Mouse (Mus musculus) layer of hippocampus, postnatal 36 days (tissue): ENCODE results near the gene Nme2. TPM values are rescaled to one million over a fixed set of nuclear protein-coding genes. Genes with fewer than 3 reads are reported as not detected.

ENCODE experiments used
- DNase-seq, 2 experiments: peaks; one replicate each; pipeline ENCODE4 v3.0.0; 2022
- total RNA-seq, 2 experiments: library from RNA; stranded (reverse); gene quantifications; 2 replicates each; pipeline ENCODE4 v1.2.3; 2021

Nme2 gene
- total RNA-seq, result 10 to 100 TPM; 77.8 to 91.6 TPM

DNA sequence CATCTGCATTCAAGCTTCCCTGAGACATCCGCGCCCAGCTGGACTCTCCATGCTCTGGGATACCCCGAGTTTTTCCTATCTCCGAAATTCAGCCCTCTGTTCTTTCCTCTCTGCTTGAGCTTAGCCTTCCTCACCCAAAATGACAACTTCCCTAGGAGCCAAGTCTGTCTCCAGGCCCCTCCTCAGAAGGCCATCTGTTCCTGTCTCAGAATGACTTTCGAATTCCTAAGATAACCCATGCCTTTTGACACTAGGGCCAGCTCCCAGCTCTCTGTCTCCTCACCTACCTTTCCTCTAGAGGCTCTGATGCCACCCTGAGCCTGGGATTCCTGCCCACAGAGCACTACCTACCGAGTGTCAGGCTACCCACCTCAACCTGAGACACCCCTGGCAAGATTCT, at the start of gene Nme2:
Gene Nme2 (minus strand): TSS at position 101 of the 400 bp plus-strand sequence.
- DNase-seq, result no peak

DNA sequence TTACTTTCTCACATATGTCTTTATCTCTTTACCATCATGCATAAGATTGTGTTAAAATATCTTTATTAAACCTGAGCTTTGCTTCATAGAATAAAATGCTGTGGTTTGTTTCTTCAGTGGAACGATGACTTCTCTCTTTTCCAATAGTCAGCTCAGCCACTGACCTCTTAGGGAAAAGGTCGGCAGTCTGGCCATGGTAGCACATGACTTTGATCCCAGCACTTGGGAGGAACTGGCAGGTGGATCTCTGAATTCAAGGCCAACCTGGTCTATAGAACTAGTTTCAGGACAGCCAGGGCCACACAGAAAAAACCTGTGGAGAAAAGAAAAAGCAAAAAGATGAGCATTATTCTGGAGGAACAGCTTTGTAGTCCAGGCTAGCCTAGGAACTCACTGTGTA, 47.3 kb upstream of the Nme2 start:
- no peak for DNase-seq

DNA sequence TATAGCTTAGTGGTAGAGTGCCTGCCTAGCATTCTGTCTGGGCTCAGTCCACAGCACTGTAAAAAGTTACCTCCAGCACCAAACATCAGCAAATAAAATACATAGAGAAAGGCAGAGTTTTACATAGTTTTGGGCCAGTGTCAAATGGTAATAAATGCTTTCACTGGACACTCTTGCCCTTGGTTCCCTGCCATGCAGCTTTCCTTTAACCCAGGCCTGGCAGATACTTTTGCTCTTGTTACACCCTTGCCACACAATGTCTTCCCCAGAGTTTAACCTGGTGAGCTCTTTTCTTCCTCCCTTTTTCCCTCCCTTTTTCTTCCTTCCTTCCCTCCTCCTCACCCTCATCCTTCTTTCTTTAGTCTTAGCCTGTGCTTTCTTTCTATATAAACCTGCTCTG, 43.2 kb upstream of the Nme2 start:
- no peak for DNase-seq

DNA sequence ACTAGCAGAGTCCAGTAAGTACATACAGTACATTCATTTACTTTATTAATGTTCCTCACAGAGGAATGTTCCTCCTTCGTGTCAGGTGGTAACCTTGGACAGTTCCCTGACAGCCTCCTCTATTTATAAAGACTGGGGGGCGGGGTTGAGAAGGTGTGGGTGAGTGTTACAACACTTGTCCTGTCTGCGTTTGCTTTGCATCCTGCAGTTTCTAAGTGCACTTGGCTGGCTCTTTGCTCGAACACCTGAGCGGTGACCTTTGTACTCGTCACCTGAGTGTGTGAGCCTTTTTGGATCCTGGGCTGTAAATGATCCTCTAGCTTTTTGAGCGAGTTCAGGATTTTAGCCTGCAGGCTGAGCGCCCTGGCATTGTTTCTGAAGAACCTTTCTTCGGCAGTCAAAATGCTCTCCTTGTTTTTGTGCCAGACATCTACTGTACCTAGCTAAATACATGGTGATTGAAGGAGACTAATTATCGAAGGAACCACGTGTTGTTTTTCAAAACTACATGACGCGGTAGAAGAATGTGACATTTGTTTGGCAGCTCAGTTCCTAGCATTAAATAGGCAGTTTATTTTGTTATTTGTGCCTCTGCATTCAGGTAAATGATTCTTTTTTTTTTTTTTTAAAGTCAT, 41.2 kb upstream of the Nme2 start:
- no peak for DNase-seq

DNA sequence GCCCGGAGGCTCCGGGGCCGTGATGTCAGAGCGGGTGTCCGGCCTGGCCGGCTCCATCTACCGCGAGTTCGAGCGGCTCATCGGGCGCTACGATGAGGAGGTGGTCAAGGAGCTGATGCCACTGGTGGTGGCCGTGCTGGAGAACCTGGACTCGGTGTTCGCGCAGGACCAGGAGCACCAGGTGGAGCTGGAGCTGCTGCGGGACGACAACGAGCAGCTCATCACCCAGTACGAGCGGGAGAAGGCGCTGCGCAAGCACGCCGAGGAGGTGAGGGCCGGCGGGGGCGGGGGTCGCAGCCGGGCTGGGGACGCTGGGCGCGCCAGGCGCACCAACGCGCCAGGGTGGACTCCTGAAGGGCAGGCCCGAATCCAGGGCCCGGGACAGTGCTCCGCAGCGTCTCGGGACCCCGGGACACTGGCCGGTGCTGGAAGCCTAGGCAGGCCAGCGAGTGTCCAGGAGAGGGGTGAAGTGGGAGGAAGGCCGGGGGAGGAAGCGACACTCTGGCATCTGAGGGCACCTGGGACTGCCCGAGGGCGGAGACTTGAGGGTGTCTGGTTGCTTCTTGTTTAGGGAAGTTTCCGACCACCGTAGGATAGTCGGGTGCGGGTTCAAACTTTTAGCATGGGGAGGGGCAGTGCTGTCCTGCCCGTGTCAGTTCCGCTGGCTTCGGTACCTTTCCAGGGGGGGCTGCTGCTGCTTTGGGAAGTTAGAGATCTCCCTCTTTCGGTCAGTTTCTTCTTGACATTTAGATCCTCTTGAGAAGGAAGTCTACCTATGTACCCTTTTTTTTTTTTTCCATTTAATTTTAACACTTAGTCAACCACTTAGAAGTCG, 40.5 kb upstream of the Nme2 start:
- peak in 1 of 2 experiments; percentile 61 for DNase-seq

DNA sequence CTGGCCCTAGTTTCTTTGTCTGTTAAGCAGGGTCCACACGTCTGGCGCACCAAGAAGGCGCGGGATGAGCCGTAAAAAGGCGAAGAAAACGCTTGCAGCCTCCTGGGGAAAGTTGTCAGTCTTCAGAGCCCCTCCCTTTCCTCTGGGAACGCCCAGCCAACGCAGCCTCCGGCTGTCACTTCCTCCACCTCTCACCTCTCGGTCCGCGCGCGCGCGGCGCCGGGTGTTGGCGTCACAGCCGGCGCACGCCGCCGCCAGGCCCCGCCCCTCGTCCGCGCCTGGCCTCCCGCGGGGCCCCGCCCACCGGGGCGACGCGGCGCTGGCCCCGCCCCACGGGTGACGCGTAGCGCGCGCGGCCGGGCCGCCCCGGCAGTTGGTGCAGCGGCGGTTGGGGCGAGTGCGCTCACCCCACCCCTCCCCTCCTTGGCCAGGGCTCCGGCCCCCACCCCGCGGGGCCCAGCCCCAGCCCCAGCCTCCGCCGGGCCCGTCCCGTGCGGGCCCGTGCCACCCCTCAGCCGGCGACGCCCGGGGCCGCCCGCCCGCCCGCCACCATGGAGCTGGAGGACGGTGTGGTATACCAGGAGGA, 39.8 kb upstream of the Nme2 start, which contains the start of gene Spag9:
Gene Spag9 (plus strand): TSS at position 372 of the 586 bp plus-strand sequence.
- DNase-seq, result peak; percentile 90

DNA sequence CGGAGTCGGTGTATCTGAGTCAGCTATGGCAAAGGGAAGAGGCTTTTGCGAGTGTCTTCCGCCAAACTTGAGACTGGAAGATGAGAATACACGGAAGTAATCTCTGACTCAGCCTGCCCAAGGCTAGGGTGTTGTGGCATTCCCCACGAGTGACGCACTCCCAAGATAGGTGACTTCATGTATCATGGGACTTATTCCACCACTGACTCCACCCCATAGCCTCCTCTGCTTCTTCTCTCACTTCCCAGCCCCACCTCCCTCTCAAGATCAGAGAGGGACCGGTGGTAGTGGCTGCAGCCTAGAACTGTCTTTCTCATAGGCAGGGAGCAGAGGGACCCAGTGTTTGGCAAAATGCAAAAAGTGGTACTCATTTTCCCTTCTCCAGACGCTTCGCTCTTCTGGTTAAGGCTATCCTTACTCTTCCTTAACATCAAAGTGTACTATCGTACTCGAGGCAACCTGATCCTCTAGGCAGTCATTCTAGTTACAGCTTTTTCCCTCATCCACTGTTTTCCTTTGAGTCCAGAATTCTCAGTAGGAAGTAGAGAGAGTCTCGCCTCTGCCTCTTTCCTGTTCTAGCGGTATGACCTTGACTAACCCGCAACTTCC, 39.2 kb upstream of the Nme2 start:
- DNase-seq, result peak; percentile 63 to 67

DNA sequence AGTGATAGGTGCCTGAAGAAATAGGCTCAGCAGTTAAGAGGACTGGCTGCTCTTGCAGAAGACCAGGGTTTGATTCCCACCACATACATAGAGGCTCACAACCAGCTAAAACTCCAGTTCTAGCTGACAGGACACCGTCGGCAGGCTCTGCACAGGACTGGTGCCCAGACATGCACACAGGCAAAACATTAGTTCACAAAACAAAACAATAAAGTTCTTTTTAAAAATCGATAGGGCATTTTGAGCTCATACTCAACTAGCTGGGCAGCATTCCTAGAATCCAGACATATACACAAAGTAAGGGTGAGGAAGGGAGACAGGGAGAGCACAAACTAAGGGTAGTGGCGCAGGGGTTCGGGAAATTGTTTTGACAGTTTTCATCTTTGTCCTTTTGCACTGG, 38.5 kb upstream of the Nme2 start:
- no peak for DNase-seq

DNA sequence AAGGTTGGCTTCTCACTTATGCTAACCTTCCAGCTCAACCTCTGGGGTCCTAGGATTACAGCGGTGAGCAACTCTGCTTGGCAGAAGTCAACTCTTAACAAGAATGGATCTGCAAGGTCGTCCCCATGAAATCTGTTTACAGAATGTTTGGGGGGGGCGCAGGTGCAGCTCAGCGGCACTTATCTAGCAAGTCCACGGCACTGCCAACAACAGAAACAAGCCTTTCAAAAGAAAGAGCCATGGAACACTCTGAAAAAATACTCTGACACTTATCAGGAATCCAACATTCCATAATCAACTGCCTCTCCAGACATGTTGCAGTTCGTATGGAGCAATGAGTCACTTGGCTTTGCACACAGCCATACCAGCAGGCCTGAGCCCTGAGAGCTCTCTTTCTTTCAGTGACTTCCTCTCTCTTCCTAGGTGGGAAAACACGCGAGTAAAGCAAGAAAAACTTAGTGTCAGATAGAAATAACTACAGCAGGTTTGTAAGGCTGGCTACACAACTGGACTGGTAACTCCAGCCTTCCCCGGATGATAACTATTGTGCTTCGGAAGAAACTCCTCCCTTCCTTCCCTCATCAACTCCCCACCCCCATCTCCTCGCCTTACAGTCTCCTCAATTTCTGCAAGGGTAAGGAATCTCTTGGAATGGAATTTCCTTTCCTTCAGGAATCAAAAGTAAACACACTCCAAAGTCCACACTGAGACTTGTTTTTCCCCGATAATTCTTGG, 32.4 kb upstream of the Nme2 start:
- no peak for DNase-seq

DNA sequence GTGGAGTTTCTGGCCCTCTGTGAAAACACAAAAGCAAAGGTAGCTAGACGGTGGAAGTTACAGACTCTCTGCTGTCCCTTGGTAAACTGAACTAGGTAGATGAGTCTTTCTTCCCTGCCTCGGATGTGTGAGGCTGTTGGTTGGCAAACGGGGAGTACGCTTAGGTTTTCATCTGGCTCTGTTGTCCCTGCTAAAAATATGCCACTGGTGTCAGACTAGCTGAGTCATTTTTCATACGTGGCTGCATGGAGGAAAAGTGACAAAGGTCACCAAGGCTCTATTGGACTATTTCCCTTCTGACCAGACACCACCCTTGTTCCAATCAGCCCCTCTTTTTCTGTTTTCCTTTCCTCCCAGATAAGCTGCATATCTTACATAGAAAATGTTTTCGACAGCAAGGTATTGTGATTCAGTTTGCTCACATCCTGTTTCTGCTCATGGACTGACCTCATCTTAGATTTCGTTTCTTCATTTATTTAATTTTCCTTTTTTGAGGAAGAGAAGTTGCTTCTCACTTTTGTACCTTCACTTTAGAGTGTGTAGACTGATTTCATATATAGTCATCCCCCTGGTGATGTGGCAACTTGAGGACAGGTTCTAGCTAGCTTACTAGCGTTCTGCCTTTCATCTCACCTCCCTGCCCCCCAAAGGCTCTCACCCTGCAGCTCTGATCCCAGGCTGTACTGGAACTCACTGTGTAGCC, 31.7 kb upstream of the Nme2 start:
- DNase-seq, result no peak

DNA sequence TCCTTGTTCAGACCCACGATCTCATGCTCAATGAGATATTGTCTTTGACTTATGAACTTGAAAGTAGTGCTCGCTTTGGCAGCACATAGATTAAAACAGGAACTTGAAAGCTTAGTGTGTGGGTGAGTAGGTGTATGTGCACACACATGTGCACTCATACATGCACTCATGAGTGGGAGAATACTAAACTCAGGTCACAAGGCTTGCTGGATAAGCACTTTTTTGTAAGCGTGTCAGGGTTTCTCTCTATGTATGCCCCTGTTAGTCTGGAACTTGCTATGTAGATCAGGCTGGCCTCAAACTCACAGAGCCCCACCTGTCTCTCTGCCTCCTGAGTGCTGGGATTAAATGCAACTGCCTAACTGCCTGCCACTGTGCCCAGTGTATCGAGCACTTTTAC, 31.0 kb upstream of the Nme2 start:
- DNase-seq, result no peak

DNA sequence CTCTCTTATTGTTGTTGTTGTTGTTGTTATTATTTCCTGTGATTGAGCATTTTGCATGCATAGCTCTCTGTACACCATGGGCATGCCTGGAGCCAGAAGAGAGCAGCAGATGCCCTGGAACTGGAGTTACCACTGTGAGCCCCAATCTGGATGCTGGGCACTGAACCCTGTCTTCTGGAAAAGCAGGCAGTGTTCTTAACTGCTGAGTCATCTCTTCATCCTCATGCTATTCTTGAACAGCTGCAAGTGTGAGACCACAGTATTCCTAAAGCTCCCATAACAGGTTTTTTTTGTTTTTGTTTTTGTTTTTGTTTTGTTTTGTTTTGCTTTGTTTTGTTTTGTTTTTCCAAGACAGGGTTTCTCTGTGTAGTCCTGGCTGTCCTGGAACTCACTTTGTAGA, 30.2 kb upstream of the Nme2 start:
- no peak for DNase-seq

DNA sequence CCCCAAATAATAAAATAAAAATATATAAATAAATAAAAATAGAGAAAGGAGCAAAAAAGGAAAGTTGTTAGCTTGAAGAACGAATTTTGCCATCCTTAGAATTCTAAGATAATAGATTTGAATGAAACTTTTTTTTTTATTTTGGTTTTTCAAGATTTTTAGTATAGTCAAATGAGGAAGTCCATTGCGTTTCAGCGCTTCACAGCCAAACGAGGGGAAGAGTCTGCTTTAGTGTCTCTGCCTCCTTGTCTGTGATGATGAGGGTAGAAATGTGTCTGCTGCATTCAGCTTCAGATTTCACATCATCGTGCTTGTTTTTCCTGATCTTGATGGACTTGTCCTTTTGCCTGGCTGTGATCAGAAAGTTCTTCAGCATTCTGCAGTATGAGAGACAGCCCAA, 29.2 kb upstream of the Nme2 start:
- DNase-seq, result no peak

DNA sequence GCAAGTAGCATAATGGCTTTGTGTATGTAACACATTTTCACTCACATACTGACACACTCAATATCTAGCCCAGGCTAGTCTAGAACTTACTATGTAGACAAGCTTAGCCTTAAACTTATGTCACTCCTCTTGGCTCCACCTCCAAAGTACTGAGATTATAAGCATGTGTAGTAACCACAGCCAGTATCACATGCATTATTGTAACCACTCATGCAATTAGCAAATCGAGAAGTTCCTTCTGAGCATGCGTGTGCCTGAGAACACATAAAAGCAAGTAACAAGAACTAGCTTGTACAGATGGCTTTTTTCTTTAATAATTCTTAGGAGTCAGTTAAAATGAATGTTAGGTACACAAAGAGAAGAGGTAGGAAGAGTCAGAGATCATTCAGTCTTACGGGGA, 28.6 kb upstream of the Nme2 start:
- no peak for DNase-seq

DNA sequence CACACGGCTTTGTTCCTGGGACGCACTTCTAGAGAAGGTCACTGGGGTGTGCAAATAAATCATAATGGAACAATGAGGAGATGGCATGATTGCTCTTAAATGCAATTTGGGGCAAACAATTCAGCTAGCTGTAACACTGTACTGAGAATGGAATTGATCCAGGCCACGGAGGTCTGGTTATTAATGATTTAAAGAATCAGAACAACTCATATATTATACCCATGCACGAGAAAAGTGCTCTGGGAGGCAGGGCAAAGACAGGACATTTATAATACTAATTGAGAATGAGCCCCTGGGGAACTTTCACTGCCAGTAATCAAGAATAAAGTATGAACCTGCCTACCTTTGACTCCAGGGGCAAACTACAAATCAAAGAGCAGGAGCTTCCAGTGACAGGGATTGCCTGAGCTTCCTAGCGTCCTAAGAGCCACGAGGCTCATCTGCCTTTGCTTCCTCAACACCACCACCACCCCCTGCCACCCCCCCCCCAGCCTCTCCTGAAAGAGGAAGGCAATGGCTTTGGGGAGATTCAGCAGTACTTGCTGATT, 23.5 kb upstream of the Nme2 start:
- no peak for DNase-seq

DNA sequence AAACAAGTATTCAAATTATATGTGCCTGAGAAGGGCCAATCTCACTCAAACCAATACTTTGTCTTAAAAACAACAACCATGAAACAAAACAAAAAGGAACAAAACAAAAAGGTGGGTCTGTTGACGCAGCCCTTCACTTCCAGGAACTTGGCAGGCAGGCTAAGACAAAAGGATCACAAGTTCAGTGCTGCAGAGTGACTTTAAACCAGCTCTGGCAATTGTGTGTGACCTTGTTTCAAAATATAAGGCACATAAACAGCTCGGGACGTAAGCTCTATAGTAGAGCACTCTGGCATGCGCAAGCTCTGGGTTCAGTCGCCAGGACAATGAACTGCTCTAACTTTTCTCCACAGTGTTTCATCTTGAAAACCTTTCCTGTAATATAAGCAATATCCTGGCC, 16.9 kb upstream of the Nme2 start:
- DNase-seq, result no peak

DNA sequence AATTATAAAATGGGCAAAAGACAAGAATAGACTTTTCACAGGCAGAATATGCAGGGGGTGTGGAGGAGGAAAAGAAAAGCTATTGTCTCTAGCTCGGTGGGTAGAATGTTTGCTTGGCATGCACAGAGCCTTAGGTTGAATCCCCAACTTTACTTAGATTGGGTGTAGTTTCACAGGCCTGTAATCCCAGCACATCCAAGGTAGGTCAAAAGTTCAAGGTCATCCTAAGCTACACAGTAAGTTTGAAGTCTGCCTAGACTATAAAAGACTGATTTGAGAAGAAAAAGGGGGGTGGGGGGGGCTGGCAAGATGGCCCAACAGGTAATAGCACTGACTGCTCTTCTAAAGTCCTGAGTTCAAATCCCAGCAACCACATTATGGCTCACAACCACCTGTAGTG, 13.7 kb upstream of the Nme2 start:
- no peak for DNase-seq

DNA sequence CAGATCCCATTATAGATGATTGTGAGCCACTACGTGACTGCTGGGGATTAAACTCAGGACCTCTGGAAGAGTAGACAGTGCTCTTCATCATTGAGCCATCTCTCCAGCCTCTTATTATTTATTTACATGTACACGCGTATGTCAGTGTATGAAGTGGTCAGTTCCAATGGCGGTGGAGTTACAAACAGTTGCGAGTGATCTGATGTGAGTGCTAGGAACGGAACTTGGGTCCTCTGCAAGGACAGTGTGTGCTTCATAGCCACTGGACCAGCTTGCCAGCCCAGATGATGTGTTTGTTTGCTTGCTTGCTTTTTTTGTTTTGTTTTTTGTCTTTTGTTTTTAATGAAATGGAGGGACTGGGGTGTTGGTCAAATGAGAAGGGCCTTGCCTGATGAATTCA, 13.1 kb upstream of the Nme2 start:
- DNase-seq, result no peak

DNA sequence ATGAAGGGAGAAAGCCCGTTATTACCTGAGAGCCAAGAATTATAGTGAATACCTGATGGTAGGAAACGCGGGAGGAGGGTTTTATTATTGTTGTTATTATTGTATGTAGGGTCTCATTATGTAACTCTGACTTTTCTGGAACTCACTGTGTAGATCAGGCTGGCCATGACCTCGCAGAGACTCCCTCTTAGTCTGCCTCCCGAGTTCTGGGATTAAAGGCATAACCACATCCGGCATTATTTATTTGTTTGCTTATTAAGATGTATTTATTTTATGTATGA, 12.7 kb upstream of the Nme2 start:
- no peak for DNase-seq

DNA sequence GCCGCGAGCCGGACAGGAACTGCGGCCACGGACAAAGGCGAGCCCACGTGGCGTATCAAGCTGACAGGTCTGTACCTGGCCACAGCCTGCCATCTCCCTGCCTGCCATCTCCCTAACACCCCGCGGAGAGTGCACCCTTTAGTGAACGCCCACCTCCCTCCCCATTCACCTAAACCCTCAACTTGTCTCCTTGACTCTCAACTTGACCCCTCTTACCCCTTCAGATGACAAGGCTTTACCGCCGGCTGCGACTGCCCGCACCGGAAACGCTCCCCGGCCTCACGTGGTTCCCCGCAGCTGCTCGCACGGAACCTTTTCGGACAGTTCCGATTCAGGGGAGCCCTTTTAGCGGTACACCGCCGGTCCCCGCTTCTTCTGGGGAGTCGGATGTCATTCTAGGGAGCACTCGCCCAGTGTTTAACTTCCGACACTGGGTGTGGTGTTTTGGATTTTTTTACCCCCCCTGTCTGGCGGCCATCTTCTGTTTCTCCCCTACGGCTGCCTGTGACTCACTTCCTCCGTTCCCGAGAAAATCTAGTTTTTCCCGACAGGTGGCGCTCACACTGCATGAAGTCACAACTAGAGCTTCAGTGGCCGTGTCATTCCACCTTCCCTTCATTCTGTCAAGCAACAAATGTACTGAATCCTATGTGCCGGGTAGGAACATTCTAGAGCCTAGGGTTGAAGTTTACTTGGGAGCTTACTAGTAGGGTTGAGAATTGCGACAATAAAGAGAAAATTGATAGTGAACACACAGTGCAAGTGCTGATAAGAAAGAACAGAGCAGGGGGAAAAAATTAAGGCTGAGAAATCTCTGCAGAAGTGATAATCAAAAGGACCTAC, 12.2 kb upstream of the Nme2 start, which contains the start of the genes Gm20390 and Nme1:
Gene Gm20390 (minus strand): TSS at position 289 of the 843 bp plus-strand sequence.
Gene Nme1 (minus strand): TSS at position 517 of the 843 bp plus-strand sequence.
- DNase-seq, result peak; percentile 96

DNA sequence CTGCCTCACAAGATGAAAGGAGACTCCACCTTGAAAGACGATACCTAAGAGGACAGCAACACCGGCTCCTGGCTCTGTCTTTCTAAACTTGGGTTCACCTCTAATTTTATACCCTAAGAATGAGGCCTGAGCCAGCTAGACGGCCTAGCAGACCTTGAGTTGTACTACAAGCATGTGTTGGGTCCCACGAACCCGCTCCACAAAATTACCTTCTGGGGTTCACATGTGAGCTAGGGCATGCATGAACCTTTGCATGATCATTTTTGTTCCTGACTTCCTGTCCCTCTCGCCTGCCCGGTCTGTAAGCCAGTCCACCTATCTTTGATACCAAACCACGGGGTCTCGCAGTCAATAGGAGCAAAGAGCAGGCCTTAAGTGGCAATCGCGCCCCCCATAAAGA, 11.3 kb upstream of the Nme2 start:
- no peak for DNase-seq
